Mouse (Mus musculus): ENCODE data around the gene Gm17359. TPM values are rescaled to one million over a fixed set of nuclear protein-coding genes. Genes with fewer than 3 reads are reported as not detected.

The Gm17359 gene
- total and polyA plus RNA-seq, 3 experiments, result not detected

- DNase-seq (ENCODE audit: low spot score) (no peak), ATAC-seq (ENCODE audit: extremely low read depth, insufficient number of reproducible peaks, low FRiP score, poor library complexity, severe bottlenecking) (no peak)
- H3K4me3 ChIP-seq (ENCODE audit: low read depth, low read length), result no peak overlapping the region
- no peak for TF ChIP-seq GATA1 (IDR thresholded peaks at IDR 0.05; ENCODE audit: borderline replicate concordance, low read length)
- TF ChIP-seq GATA2 (IDR thresholded peaks at IDR 0.05; ENCODE audit: borderline replicate concordance, low read depth, low read length), result no peak
- no peak for TF ChIP-seq POLR2AphosphoS5 (IDR thresholded peaks at IDR 0.05; ENCODE audit: insufficient replicate concordance, low read depth, low read length)
- TF ChIP-seq TAL1 (conservative IDR thresholded peaks at IDR 0.05; ENCODE audit: low read depth, low read length), result no peak
- no peak for TF ChIP-seq CTCF (IDR thresholded peaks at IDR 0.05; ENCODE audit: low read depth, low read length)
- H3K4me1 ChIP-seq (ENCODE audit: insufficient read depth, low read depth, low read length), result peaks cover 42% of the 10 kb centered on the region
- H3K36me3 ChIP-seq (replicated peaks), result no peaks in the 10 kb centered on the region
- no peaks in the 10 kb centered on the region for H3K9me3 ChIP-seq (replicated peaks)
- peaks cover 21% of the 10 kb centered on the region for H3K27me3 ChIP-seq (ENCODE audit: insufficient read depth, low read length)
Measured at GRCm38 (mm10) chr3:79296049-79296448, 40.4 kb upstream of the Gm17359 start.

- Histone ChIP-seq H3K27me3 (ENCODE audit: insufficient read depth, low read length) (peaks cover 22% of the 10 kb centered on the region), H3K9me3 (replicated peaks) (no peaks in the 10 kb centered on the region), H3K4me1 (ENCODE audit: insufficient read depth, low read depth, low read length) (peaks cover 40% of the 10 kb centered on the region), H3K4me3 (ENCODE audit: low read depth, low read length) (no peak overlapping the region), H3K36me3 (replicated peaks) (no peaks in the 10 kb centered on the region)
- ATAC-seq (ENCODE audit: extremely low read depth, insufficient number of reproducible peaks, low FRiP score, poor library complexity, severe bottlenecking) (no peak), DNase-seq (ENCODE audit: low spot score) (no peak)
- TF ChIP-seq POLR2AphosphoS5 (IDR thresholded peaks at IDR 0.05; ENCODE audit: insufficient replicate concordance, low read depth, low read length), result no peak
- no peak for TF ChIP-seq TAL1 (conservative IDR thresholded peaks at IDR 0.05; ENCODE audit: low read depth, low read length)
- TF ChIP-seq GATA2 (IDR thresholded peaks at IDR 0.05; ENCODE audit: borderline replicate concordance, low read depth, low read length), result no peak
- TF ChIP-seq GATA1 (IDR thresholded peaks at IDR 0.05; ENCODE audit: borderline replicate concordance, low read length), result no peak
- TF ChIP-seq CTCF (IDR thresholded peaks at IDR 0.05; ENCODE audit: low read depth, low read length), result no peak
Measured at GRCm38 (mm10) chr3:79296586-79296985, 39.9 kb upstream of the Gm17359 start.

GRCm38 (mm10) chr3:79297281-79297680, 39.2 kb upstream of the Gm17359 start:
- DNase-seq (ENCODE audit: low spot score) (no peak), ATAC-seq (ENCODE audit: extremely low read depth, insufficient number of reproducible peaks, low FRiP score, poor library complexity, severe bottlenecking) (no peak)
- peaks cover 22% of the 10 kb centered on the region for H3K27me3 ChIP-seq (ENCODE audit: insufficient read depth, low read length)
- peaks cover 37% of the 10 kb centered on the region for H3K4me1 ChIP-seq (ENCODE audit: insufficient read depth, low read depth, low read length)
- H3K36me3 ChIP-seq (replicated peaks), result no peaks in the 10 kb centered on the region
- H3K4me3 ChIP-seq (ENCODE audit: low read depth, low read length), result no peak overlapping the region
- no peaks in the 10 kb centered on the region for H3K9me3 ChIP-seq (replicated peaks)
- TF ChIP-seq POLR2AphosphoS5 (IDR thresholded peaks at IDR 0.05; ENCODE audit: insufficient replicate concordance, low read depth, low read length), result no peak
- no peak for TF ChIP-seq GATA2 (IDR thresholded peaks at IDR 0.05; ENCODE audit: borderline replicate concordance, low read depth, low read length)
- TF ChIP-seq GATA1 (IDR thresholded peaks at IDR 0.05; ENCODE audit: borderline replicate concordance, low read length), result no peak
- no peak for TF ChIP-seq TAL1 (conservative IDR thresholded peaks at IDR 0.05; ENCODE audit: low read depth, low read length)
- no peak for TF ChIP-seq CTCF (IDR thresholded peaks at IDR 0.05; ENCODE audit: low read depth, low read length)

- Histone ChIP-seq H3K4me1 (ENCODE audit: insufficient read depth, low read depth, low read length) (peaks cover 29% of the 10 kb centered on the region), H3K4me3 (ENCODE audit: low read depth, low read length) (no peak overlapping the region; the same call in 1 of the 2 replicates), H3K27me3 (ENCODE audit: insufficient read depth, low read length) (peaks cover 22% of the 10 kb centered on the region), H3K36me3 (replicated peaks) (no peaks in the 10 kb centered on the region), H3K9me3 (replicated peaks) (no peaks in the 10 kb centered on the region)
- ATAC-seq (ENCODE audit: extremely low read depth, insufficient number of reproducible peaks, low FRiP score, poor library complexity, severe bottlenecking) (no peak), DNase-seq (ENCODE audit: low spot score) (no peak)
- no peak for TF ChIP-seq GATA2 (IDR thresholded peaks at IDR 0.05; ENCODE audit: borderline replicate concordance, low read depth, low read length)
- no peak for TF ChIP-seq TAL1 (conservative IDR thresholded peaks at IDR 0.05; ENCODE audit: low read depth, low read length)
- no peak for TF ChIP-seq CTCF (IDR thresholded peaks at IDR 0.05; ENCODE audit: low read depth, low read length)
- no peak for TF ChIP-seq GATA1 (IDR thresholded peaks at IDR 0.05; ENCODE audit: borderline replicate concordance, low read length)
Measured at GRCm38 (mm10) chr3:79299401-79299800, 37.1 kb upstream of the Gm17359 start.

GRCm38 (mm10) chr3:79308605-79309004, 27.9 kb upstream of the Gm17359 start:
- ATAC-seq (ENCODE audit: extremely low read depth, insufficient number of reproducible peaks, low FRiP score, poor library complexity, severe bottlenecking), result no peak

GRCm38 (mm10) chr3:79310184-79310583, 26.3 kb upstream of the Gm17359 start:
- Histone ChIP-seq H3K27me3 (ENCODE audit: insufficient read depth, low read length) (peaks cover 19% of the 10 kb centered on the region), H3K36me3 (replicated peaks) (no peaks in the 10 kb centered on the region), H3K4me1 (ENCODE audit: insufficient read depth, low read depth, low read length) (peaks cover 3% of the 10 kb centered on the region; the same call in 1 of the 2 replicates), H3K9me3 (replicated peaks) (no peaks in the 10 kb centered on the region), H3K4me3 (ENCODE audit: low read depth, low read length) (no peak overlapping the region)
- TF ChIP-seq GATA1 (IDR thresholded peaks at IDR 0.05; ENCODE audit: borderline replicate concordance, low read length) (no peak), GATA2 (IDR thresholded peaks at IDR 0.05; ENCODE audit: borderline replicate concordance, low read depth, low read length) (no peak), TAL1 (conservative IDR thresholded peaks at IDR 0.05; ENCODE audit: low read depth, low read length) (no peak), CTCF (IDR thresholded peaks at IDR 0.05; ENCODE audit: low read depth, low read length) (no peak), POLR2AphosphoS5 (IDR thresholded peaks at IDR 0.05; ENCODE audit: insufficient replicate concordance, low read depth, low read length) (no peak)
- ATAC-seq (ENCODE audit: extremely low read depth, insufficient number of reproducible peaks, low FRiP score, poor library complexity, severe bottlenecking) (no peak), DNase-seq (ENCODE audit: low spot score) (no peak)

More at GRCm38 (mm10) chr3:79308605-79309004, 27.9 kb upstream of the Gm17359 start:
- no peak overlapping the region for H3K4me3 ChIP-seq (ENCODE audit: low read depth, low read length)
- H3K4me1 ChIP-seq (ENCODE audit: insufficient read depth, low read depth, low read length), result peaks cover 5% of the 10 kb centered on the region; the same call in 1 of the 2 replicates
- peaks cover 16% of the 10 kb centered on the region for H3K27me3 ChIP-seq (ENCODE audit: insufficient read depth, low read length)
- TF ChIP-seq POLR2AphosphoS5 (IDR thresholded peaks at IDR 0.05; ENCODE audit: insufficient replicate concordance, low read depth, low read length), result no peak
- TF ChIP-seq CTCF (IDR thresholded peaks at IDR 0.05; ENCODE audit: low read depth, low read length), result no peak
- no peak for TF ChIP-seq TAL1 (conservative IDR thresholded peaks at IDR 0.05; ENCODE audit: low read depth, low read length)
- TF ChIP-seq GATA2 (IDR thresholded peaks at IDR 0.05; ENCODE audit: borderline replicate concordance, low read depth, low read length), result no peak
- TF ChIP-seq GATA1 (IDR thresholded peaks at IDR 0.05; ENCODE audit: borderline replicate concordance, low read length), result no peak
- no peak for DNase-seq (ENCODE audit: low spot score)
- H3K9me3 ChIP-seq (replicated peaks), result no peaks in the 10 kb centered on the region
- H3K36me3 ChIP-seq (replicated peaks), result no peaks in the 10 kb centered on the region
